Mouse (Mus musculus) v-Abl transformed pro-B cells (cell line): ENCODE results near the gene Opa1.

Source experiments
- in situ Hi-C, 2 experiments: fragments of 400-800 bp; cut with MboI; formaldehyde crosslinking; loops; one replicate each; pipeline ENCODE4 v1.15.1; 2025; ENCODE audit not compliant: unreplicated experiment in 2 of 2

Opa1 gene

GRCm38 (mm10) chr16:29579167-29579786, at the start of gene Opa1:
TSS of gene Opa1 (plus strand) at chr16:29579334.
- in situ Hi-C loops: no loop called here

GRCm38 (mm10) chr16:29533641-29534040, 45.5 kb upstream of the Opa1 start:
- in situ Hi-C loops: no loop called here

GRCm38 (mm10) chr16:29535866-29536265, 43.3 kb upstream of the Opa1 start:
- in situ Hi-C loops: no loop called here

- in situ Hi-C loops: no loop called here
These were observed 42.5 kb upstream of the Opa1 start for GRCm38 (mm10) chr16:29536411-29537204.

- in situ Hi-C loops: no loop called here
These were observed 39.2 kb upstream of the Opa1 start for GRCm38 (mm10) chr16:29539906-29540305.

- in situ Hi-C loops: no loop called here
These were observed 37.9 kb upstream of the Opa1 start for GRCm38 (mm10) chr16:29541261-29541683.

GRCm38 (mm10) chr16:29544829-29545228, 34.3 kb upstream of the Opa1 start, which contains the start of gene Atp13a4:
TSS of gene Atp13a4 (minus strand) at chr16:29544864.
- in situ Hi-C loops: no loop called here

- in situ Hi-C loops: loop anchor here (5.0 to 10.0 kb wide), 2 partner anchors 722 to 965 kb away; no protein-coding TSS in a partner anchor
These were observed 19.5 kb upstream of the Opa1 start for GRCm38 (mm10) chr16:29559667-29560066.

- in situ Hi-C loops: no loop called here
These were observed 18.7 kb upstream of the Opa1 start for GRCm38 (mm10) chr16:29560454-29560853.

GRCm38 (mm10) chr16:29560869-29561268, 18.3 kb upstream of the Opa1 start:
- in situ Hi-C loops: no loop called here

GRCm38 (mm10) chr16:29574013-29574412, 5.1 kb upstream of the Opa1 start:
- in situ Hi-C loops: no loop called here

GRCm38 (mm10) chr16:29575620-29576019, 3.5 kb upstream of the Opa1 start:
- in situ Hi-C loops: no loop called here

GRCm38 (mm10) chr16:29579787-29580176, 648 bp downstream of the Opa1 start:
- in situ Hi-C loops: no loop called here

- in situ Hi-C loops: no loop called here
These were observed 13.0 kb downstream of the Opa1 start for GRCm38 (mm10) chr16:29592171-29592570.

GRCm38 (mm10) chr16:29597122-29597521, 18.0 kb downstream of the Opa1 start:
- in situ Hi-C loops: no loop called here

- in situ Hi-C loops: no loop called here
These were observed 26.4 kb downstream of the Opa1 start for GRCm38 (mm10) chr16:29605546-29605945.

- in situ Hi-C loops: no loop called here
These were observed 28.0 kb downstream of the Opa1 start for GRCm38 (mm10) chr16:29607131-29607530.

GRCm38 (mm10) chr16:29614762-29615161, 35.6 kb downstream of the Opa1 start:
- in situ Hi-C loops: no loop called here

- in situ Hi-C loops: loop anchor here (5.0 to 25.0 kb wide), 8 partner anchors 98 to 886 kb away; partner anchors contain the start of gene Gp5 (in 1 of the 2)
These were observed 49.9 kb downstream of the Opa1 start for GRCm38 (mm10) chr16:29629053-29629452.

- in situ Hi-C loops: loop anchor here (10.0 to 25.0 kb wide), 3 partner anchors 179 to 877 kb away; partner anchors contain the start of gene Gp5 (in 1 of the 2)
These were observed 56.6 kb downstream of the Opa1 start for GRCm38 (mm10) chr16:29635780-29636179.

- in situ Hi-C loops: loop anchor here in 1 of 2 experiments (25.0 kb wide), 1 partner anchor 870 kb away; no protein-coding TSS in a partner anchor
These were observed 63.2 kb downstream of the Opa1 start for GRCm38 (mm10) chr16:29642376-29642775.
